Mouse (Mus musculus): ENCODE measurements around the gene Mtg1.

The Mtg1 gene

DNA sequence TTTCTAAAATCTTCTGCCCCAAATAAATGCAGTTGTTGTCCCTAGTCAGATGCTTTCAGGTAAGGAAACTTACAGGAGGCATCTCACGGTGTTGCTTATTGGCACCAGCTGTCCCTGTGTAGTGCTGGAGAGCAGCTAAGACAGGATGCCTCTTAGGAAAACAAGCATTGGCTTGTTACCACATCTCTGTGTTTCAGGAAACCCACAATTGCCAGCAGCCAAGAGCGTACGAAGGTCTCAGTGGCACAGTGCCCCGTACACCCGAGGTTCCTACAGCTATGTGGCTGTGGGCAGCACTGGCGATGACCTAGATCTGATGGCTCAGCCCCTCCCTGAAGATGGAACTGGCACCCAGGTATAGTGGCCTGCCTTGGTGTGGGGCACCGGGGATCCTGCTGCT, 5.2 kb upstream of the Mtg1 start:
- 87% methylated on average over 7 of the region's 7 CpGs for WGBS

DNA sequence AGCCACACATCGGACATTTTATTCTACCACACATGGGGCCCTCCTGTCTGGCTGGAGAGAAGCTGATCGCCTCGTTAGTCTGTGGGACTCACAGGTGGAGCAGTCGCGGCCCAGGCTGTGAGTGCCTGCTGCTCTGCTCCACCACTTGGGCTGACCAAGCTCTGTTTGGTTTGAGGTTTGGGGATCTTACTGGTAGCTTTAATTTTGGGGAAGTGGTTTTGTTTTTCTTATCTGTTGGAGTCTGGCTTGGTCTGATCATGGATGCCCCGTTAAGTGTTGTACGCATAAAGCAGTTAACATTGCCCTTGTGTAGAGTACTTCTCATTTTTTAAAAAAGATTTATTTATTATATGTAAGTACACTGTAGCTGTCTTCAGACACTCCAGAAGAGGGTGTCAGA, 3.3 kb upstream of the Mtg1 start:
- 86% methylated on average over 7 of the region's 7 CpGs for WGBS

- WGBS: 89% methylated on average over 5 of the region's 5 CpGs
These were observed 2.1 kb upstream of the Mtg1 start for GRCm38 (mm10) chr7:140135106-140135770.

GRCm38 (mm10) chr7:140138021-140138310, 602 bp downstream of the Mtg1 start:
- WGBS: 0% methylated on average over 8 of the region's 8 CpGs

GRCm38 (mm10) chr7:140141350-140141749, 4.0 kb downstream of the Mtg1 start:
- WGBS: 6% methylated on average over 14 of the region's 14 CpGs

- WGBS: 90% methylated on average over 4 of the region's 4 CpGs
These were observed 7.2 kb downstream of the Mtg1 start for GRCm38 (mm10) chr7:140144550-140144949.

- WGBS: 3% methylated on average over 28 of the region's 28 CpGs
These were observed 16.0 kb downstream of the Mtg1 start for GRCm38 (mm10) chr7:140153383-140153782.

GRCm38 (mm10) chr7:140153829-140154217, 16.5 kb downstream of the Mtg1 start:
- 13% methylated on average over 4 of the region's 4 CpGs for WGBS

DNA sequence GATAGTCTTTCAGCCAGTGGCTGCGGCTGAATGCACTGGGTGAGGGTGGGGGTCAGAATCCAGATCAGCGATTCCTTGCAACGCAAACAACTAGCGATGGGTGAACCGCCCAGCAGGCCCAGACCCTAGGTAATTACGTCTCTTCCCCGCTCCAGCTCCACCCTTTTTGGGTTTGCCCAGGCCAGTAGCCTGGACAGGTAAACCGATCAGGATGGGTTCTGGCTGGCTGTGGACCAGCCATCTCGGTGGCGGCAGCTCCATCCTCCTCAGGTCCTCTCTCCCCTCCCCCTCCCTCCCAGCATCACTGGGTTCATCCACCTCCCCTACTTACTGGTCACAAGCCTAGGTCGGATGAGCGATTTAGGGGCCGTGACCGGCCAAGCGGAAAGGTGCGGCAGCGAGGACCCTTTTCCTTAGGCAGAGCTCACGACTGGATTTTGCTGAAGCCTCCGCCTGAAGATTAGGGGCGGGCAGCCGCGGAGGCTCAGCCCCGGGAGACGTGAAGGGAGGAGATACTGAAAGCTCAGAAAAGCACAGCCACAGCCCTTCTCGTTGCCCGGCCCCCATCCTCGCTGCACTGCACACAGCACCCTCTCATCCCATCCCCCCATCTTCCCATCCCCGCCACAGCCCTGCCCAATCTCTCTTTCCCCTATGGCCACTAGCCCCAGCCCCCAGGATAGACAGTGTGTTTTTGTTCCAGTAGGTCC, 17.0 kb downstream of the Mtg1 start, which contains the start of gene Sprn:
Sprn (minus strand) TSS at position 660 of the 710 bp plus-strand sequence.
- WGBS: 3% methylated on average over 28 of the region's 28 CpGs

- 83% methylated on average over 3 of the region's 3 CpGs for WGBS
These were observed 23.0 kb downstream of the Mtg1 start for GRCm38 (mm10) chr7:140160363-140160762.

GRCm38 (mm10) chr7:140164664-140165063, 27.3 kb downstream of the Mtg1 start, which contains the start of gene Olfr522:
Gene Olfr522 (minus strand): TSS chr7:140164764.
- WGBS: 75% methylated on average over 7 of the region's 7 CpGs

GRCm38 (mm10) chr7:140167950-140168349, 30.6 kb downstream of the Mtg1 start:
- 32% methylated on average over 1 of the region's 1 CpGs for WGBS

- WGBS: 80% methylated on average over 4 of the region's 4 CpGs
These were observed 32.0 kb downstream of the Mtg1 start for GRCm38 (mm10) chr7:140169386-140169785.

- WGBS: 87% methylated on average over 3 of the region's 3 CpGs
These were observed 33.5 kb downstream of the Mtg1 start for GRCm38 (mm10) chr7:140170863-140171262.

- 21% methylated on average over 1 of the region's 1 CpGs for WGBS
These were observed 35.6 kb downstream of the Mtg1 start, which contains the start of gene Olfr523 for GRCm38 (mm10) chr7:140172936-140173335. Gene Olfr523 (plus strand): TSS chr7:140173217.

DNA sequence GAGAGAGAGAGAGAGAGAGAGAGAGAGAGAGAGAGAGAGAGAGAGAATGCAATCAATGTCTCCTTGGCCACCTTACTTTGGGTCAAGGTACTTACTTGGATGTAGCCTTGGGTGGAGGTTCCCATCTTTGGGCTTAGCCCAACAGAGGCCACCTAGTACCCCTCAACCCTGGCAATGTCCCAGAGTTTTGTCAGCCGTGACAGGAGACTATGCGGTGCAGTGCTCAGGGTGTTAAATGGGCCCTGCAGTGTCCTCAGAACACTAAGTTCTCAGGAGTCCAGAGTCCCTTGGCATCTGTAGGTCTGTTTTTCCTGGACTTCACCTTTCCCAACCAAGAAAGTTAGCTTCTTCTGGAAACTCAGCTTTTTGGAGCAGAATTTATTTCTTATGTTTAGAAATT, 41.8 kb downstream of the Mtg1 start:
- WGBS: 84% methylated on average over 2 of the region's 2 CpGs

- WGBS: 69% methylated on average over 2 of the region's 2 CpGs
These were observed 43.3 kb downstream of the Mtg1 start for GRCm38 (mm10) chr7:140180692-140181091.

- WGBS: 89% methylated on average over 4 of the region's 4 CpGs
These were observed 46.8 kb downstream of the Mtg1 start for GRCm38 (mm10) chr7:140184206-140184605.

- 37% methylated on average over 18 of the region's 18 CpGs for WGBS
These were observed 49.6 kb downstream of the Mtg1 start for GRCm38 (mm10) chr7:140186646-140187620.

DNA sequence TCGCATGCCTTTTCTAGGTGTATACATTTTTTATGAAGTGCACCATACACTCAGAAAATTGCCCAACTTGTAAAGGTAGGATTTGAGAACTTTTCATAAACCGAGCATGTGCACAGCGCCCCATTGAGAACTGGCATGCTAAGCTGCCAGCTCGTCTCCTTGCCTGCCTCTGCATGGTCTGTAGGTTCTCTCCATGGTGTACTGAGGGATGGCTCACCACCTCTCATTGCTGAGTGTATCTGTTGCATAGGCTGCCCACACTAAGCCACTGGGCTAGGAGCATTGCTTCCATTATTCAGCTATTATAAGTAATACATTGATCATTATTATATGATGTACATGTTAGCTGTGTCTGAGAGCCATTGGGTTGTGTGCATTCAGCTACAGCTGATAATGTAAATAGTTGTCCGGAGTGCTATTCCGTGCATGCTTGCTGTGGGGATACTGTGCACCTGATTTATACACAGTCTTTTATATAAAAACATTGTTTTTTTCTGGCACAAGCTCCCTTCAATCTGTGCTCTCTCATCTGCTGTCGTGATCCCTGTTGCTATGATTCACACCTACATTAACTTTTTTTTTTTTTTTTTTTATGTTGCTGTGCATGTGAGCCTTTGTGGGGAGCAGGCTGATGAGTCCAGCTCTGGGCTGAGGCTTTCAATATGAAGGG, 50.5 kb downstream of the Mtg1 start:
- WGBS: 52% methylated on average over 7 of the region's 7 CpGs
